Mouse (Mus musculus) left cerebral cortex, postnatal 25 days (tissue): ENCODE data around the gene Ttc7. TPM values are rescaled to one million over a fixed set of nuclear protein-coding genes. Genes with fewer than 3 reads are reported as not detected.

Experiments
- DNase-seq, 2 experiments: peaks; one replicate each; pipeline ENCODE4 v3.0.0; 2022; ENCODE audit warnings: low spot score in 2 of 2, mixed read lengths in 1 of 2
- intact Hi-C: fragments of 180-260 bp; cut with DNase I; formaldehyde crosslinking; loops from one replicate; pipeline ENCODE4 v1.15.1; 2025
- total RNA-seq, 2 experiments: library from RNA; stranded (reverse); gene quantifications; 2 replicates each; pipeline ENCODE4 v1.2.3; 2021

Gene Ttc7
- total RNA-seq, 2 experiments from 2014 or later, result 12.0 to 14.4 TPM

DNA sequence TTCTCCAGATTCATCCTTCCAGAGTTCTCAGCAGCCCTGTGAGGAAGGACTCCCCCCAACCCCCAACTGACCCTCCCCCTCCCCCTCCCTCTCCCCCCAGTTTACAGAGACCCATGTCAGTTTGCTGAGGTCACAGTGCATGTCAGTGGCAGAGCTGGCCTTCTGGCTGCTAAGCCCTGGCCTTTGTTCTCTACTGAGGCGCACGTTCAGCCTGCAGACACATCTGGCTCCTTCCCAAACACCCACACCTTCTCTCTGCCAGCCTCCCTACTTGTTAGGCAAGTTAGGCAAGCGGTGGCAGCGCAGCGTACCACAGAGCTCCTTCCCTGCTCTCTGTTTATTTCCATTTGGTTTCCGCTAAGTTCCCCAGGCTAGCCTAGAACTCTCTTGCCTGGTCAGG is 94.8 kb downstream of the Ttc7 start:
- intact Hi-C loops, result loop anchor here (5.0 kb wide), 2 partner anchors 50 to 155 kb away; partner anchors contain the start of gene Stpg4
- peak in 1 of 2 experiments; percentile 77 for DNase-seq

DNA sequence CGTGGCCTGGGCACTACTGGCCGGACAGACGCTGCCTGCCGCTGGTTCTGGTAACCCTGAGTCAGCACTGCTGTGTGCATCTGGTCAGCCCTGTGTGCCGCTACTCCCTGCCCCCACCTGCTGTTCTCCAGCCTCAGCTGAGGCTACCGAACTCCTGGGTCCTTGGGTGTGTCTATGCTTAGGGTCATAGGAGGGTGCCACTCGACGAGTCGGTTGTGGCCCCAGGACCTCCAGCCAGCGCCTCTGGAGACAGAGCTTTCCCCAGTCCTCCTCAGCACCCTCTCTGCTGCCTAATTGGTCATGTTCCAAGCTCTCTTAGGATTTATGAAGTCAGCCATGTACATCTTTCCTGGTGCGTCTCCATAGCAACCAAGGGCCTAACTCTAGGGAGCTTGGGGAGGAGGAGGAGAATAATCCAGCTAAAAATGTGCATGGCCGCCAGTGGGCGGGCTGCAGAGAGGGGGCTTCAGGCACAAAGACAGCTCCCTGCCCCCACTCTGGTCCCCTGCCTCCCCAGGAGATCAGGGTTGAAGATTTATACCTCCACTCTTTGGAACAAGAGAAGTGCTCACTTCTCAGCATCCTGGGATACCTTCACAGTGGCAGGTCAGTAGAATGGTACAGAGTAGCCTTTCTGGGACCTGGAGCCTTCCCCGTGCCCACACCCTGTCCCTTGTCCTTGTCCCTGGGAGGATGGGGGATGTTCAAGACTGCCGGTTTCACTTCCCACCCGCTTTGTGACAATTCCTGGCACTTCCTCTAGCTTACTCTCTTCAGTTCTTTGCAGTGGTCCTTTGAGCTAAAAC is 95.9 kb downstream of the Ttc7 start:
- DNase-seq, result peak; percentile 82 to 95
- intact Hi-C loops, result loop anchor here (5.0 kb wide), 2 partner anchors 49 to 154 kb away; partner anchors contain the start of gene Stpg4

DNA sequence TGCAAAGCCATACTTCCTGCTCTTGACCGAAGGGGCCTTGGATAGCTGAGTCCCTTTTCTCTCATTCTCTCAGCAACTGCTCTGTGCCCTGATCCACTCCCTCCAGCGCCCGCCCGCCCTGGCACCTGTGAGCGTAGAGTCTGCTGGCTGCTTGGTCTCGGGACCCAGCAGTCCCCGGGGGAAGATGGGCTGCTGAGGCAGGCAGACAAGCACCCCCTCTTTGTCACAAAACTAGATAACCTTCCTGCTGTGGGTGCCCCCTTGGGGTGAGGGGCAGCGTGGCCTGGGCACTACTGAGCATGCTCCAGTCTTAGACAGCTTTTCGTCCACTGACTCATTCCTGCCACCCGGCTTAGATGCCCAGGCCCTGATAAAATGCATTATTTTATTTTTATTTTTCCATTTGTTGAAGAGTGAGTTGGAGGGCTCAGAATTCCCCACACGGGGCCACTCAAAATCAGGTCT is 96.5 kb downstream of the Ttc7 start:
- DNase-seq, result no peak
- intact Hi-C loops, result loop anchor here (5.0 kb wide), 2 partner anchors 48 to 153 kb away; partner anchors contain the start of gene Stpg4

DNA sequence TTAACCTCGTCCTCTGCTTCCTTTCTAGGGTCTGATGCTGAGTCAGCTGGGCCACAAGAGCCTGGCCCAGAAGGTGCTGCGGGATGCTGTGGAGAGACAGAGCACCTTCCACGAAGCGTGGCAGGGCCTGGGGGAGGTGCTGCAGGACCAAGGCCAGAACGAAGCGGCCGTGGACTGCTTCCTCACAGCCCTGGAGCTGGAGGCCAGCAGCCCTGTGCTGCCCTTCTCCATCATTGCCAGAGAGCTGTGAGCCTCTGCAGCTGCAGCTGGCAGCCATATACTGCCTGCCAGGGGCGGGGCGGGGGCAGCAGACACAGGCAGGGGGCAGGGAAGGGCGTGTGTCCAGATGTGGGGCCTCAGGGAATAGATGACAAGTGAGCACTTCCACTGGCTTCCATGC is 97.1 kb downstream of the Ttc7 start:
- intact Hi-C loops, result loop anchor here (5.0 kb wide), 2 partner anchors 47 to 152 kb away; partner anchors contain the start of gene Stpg4
- no peak for DNase-seq

DNA sequence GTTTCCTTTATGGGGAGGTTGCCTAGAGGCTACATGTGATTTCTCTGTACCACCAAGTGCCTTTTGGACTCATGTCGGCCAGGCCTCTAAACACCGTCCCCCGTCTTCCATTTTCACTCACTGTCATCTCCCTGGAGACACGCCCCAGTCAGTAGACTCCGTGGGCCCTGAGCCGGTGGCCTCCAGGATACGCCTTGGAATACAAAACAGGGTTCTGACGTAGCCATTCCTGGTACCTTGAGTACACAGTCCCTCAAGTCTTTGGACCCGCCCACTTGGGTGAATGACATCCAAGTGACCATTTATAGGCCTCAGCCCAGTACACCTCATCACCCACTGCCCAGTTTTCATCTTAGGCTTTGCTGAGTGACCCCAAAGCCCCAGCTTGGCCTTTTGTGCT is 98.0 kb downstream of the Ttc7 start:
- no peak for DNase-seq
- intact Hi-C loops, result no loop called here

DNA sequence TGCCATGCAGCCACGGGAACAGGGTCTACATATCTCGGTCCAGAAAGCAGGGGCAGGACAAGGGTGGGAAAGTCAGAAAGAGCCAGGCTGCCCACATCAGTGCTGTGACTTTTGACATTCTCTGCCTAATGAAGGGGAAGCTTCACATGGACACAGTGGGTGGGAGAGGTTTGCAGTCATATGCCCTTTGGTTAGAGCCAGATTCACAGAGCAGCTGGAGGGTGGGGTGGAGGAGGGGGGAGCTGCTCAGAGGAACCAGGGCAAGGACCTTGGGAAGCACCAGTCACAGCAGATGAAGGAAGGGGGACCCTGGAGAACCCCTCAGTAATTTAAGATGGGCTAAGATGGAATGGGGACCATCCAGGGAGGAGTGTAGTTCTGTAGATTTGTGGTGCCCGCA is 103.1 kb downstream of the Ttc7 start:
- intact Hi-C loops, result no loop called here
- DNase-seq, result no peak

DNA sequence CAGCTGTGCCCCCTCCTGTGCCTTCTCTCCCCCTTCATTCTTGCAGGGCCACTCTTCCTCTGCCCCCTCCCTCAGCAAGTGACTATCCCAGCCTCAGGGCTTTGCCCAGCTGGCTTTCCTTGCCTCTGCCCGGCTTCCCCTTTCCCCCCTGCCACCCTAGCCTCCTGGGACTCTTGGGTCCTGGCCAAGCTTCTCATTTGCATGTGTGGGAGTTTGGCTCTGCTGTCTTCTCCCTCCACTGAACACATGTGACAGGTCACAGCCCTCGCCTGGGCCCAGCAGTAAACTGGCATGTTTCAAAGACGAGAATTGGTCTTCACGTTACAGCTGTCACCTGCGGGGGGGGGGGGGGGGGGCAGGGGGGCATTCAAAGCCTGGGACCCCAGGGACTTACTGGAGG is 104.4 kb downstream of the Ttc7 start:
- intact Hi-C loops, result no loop called here
- no peak for DNase-seq

DNA sequence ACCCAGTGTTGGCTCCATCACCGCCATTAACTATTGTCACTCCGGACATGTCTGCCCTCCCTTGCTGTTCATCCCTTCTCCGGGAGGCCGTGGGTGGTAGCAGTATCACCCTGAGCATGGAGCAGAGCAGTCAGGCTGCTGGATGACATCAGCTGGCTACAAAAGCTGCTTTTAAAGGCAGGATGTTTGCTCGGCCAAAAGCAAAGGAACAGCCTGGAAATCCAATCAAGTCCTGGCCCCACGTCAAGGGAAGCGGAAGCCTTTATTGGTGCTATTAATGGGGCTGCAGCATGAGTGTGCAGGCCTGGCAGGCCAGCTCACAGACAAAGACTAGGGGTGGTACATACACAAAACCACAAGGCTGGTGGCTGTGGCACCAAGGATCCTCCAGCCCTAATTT is 108.6 kb downstream of the Ttc7 start:
- DNase-seq, result peak in 1 of 2 experiments; percentile 58
- intact Hi-C loops, result no loop called here

DNA sequence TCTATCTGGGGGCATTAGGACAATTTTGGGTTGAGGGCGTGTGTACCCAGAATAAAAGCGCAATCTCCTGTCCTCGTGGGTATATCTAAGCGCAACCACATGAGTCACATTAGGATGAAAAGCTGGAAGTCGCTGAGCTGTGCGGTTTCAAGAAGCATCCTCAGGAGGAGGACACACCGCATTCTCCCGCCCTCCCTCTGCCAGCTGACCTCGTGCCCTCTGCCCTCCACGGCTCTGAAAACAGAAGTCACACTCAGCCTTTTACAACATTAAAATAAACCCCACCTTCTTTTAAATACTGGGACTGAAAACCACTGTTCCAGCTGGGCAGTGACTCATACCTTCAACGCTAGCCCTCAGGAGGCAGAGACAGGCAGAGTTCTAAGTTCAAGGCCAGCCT is 114.4 kb downstream of the Ttc7 start:
- DNase-seq, result no peak

DNA sequence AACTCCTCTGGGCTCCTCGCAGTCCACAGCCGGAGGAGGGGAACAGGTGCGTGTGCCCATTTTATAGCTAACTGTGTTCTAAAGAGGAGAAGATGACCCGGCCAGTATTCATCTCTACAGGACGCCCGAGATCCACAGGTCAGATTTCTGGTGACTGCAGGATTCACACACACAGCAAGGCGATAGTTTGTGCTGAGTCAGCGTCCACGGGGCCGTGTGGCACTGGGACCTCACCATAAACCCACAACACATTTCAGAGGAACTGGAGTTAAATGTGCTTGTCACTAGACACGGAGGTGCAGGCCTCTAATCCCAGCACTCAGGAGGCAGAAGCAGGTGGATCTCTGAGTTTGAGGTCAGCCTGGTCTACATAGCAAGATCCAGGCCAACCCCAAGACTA is 119.8 kb downstream of the Ttc7 start:
- no peak for DNase-seq
- intact Hi-C loops, result no loop called here

More for the DNA sequence above, 114.4 kb downstream of the Ttc7 start:
- intact Hi-C loops, result no loop called here

DNA sequence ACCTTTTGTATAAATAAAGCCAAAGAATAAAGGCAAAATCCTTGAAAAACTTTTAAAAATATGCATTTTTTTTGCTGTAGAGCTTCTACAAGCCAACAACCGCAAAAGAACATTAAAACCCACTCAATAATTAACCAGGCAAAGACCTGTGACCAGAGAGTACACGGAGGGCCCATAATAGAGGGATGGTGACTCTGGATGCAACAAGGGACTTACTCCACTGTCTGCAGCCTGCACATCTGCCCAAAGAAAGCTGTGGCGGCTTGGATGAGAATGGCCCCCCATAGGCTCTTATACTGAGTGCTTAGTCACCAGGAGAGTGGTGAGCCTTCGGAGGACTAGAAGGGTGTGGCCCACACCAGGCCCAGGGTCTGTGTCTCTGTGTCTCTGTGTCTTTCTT is 120.8 kb downstream of the Ttc7 start:
- intact Hi-C loops, result no loop called here

DNA sequence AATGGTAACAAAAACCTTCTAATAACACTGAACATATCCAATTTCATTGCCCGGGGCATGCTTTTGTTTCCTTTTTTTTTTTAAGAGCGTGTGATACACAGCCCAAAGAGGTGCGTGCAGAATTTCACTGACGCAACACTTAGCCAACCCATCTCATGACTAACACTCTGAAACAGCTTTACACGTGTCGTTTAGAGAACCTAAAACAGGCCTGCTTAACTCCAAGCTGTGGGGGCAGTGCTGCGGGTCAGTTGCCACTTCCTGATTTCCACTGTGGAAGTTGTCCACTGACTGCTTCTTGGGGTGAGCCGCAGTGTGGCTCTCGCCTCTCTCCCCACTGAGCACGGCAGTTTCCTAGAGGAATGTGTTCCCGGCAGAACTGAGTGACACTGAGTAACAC is 122.9 kb downstream of the Ttc7 start:
- intact Hi-C loops, result no loop called here
- DNase-seq, result peak in 1 of 2 experiments; percentile 36

More for the DNA sequence above, 120.8 kb downstream of the Ttc7 start:
- no peak for DNase-seq

DNA sequence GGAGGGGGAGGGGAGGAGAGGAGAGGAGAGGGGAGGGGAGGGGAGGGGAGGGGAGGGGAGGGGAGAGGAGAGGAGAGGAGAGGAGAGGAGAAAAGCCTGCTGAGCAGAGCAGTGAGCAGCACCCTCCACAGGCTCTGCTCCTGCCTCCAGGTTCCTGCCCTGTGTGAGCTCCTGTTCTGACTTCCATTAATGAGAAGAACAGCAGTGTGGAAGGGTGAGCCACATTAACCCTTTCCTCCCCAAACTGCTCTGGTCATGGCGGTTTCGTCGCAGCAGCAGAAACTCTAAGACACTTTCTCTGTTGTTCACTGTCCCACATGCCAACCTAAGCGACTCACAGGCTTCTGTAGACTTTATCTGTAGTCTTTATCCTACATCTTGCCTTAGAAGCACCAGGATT is 124.0 kb downstream of the Ttc7 start:
- intact Hi-C loops, result no loop called here
- DNase-seq, result no peak

DNA sequence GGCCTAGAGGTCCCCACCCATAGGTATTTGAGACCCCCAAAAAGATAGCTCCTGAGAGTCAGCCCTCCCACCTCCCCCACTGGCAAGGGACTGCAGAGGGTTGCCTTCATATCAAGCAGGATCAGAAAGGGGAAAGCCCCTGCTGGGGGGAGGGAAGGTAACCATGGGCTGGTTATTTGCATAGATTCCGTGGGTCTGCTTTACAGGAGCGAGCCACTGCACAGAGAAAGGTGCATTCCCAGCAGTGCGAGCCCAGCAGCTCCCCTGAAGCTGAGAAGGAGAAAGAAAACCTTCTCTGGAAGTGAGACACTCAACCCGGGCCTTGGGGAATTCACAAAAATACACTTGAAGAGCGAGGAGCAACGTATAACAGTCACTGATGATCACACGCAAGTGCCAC is 135.4 kb downstream of the Ttc7 start:
- intact Hi-C loops, result no loop called here
- DNase-seq, result no peak

DNA sequence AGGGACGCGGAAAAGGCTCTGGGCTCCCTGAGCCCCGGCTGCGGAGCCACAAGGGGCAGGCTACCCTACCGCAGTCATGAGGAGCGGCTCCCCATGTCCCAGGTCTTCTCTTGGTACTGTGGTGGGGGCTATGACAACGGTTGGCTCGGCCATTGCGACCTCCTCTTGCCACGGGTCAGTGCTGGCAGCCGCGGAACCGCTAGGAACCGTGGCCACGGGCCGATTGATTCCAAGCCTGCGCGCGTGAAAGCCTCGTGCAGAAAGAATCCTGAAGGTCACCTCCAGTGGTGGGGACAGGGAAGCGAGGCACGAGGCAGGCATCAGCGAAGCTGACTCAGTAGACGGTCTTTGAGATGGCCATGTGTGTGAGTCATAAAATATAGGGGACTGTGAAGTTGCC is 144.8 kb downstream of the Ttc7 start, which contains the start of gene Stpg4:
Gene Stpg4 (minus strand): TSS at position 231 of the 400 bp plus-strand sequence.
- DNase-seq, result no peak
- intact Hi-C loops, result loop anchor here (5.0 kb wide), 1 partner anchor 50 kb away; no protein-coding TSS in a partner anchor

DNA sequence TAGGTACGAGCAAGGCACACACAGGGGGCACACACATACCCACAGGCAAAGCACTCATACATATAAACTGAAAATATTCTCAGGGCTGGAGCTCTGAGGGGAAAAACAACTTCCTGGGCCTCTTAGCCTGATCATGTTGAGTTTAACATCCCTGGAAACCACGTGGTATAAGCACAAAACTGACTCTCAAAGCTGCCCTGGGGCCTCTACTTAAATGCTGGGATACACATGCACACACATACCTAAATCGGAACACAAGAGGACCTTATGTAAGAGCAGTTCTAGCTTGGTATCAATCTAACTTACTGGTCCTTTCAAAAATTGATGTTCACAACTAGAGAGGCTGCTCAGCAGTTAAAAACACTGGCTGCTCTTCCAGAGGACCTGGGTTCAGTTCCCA is 146.7 kb downstream of the Ttc7 start:
- intact Hi-C loops, result loop anchor here (5.0 kb wide), 1 partner anchor 52 kb away; no protein-coding TSS in a partner anchor

More for the DNA sequence above, 146.7 kb downstream of the Ttc7 start:
- DNase-seq, result no peak

Other genes starting within 250 kb of the Ttc7 start
- 100 to 1,000 TPM; 104 to 107 TPM for gene Socs5, start 175.2 kb upstream of the Ttc7 start, total RNA-seq
- 10 to 100 TPM; 53.7 to 54.0 TPM for gene Mcfd2, start 17.0 kb upstream of the Ttc7 start, total RNA-seq
- gene Stpg4, start 144.9 kb downstream of the Ttc7 start, total RNA-seq, result under 1 TPM in 1 of 2 experiments, not detected in 1; 0.62 TPM
- 1,000 to 10,000 TPM; 2,216 to 2,449 TPM for gene Calm2, start 164.0 kb downstream of the Ttc7 start, total RNA-seq